Mouse (Mus musculus): ENCODE data around the gene Mlip.

GRCm38 (mm10) chr9:77369262-77369661 is 16.5 kb upstream of the Mlip start:
- TF ChIP-seq CTCF (IDR thresholded peaks at IDR 0.05; ENCODE audit: low read depth, low read length) (no peak), POLR2A (IDR thresholded peaks at IDR 0.05; ENCODE audit: insufficient read depth, low read length) (no peak), EP300 (IDR thresholded peaks at IDR 0.05; ENCODE audit: insufficient read depth, low read depth, low read length) (no peak)
